Mouse (Mus musculus): ENCODE measurements around the gene Rs1.
"Not testable (repeated sequence)": the region's sequence is repeated elsewhere in the genome, so short reads cannot be mapped to it uniquely, and the experiment has no call there.

The Rs1 gene

GRCm38 (mm10) chrX:160767713-160768112 is at the start of gene Rs1:
Gene Rs1, plus strand, starts transcription at chrX:160768013.
- no peak for DNase-seq (ENCODE audit: low read depth)

DNA sequence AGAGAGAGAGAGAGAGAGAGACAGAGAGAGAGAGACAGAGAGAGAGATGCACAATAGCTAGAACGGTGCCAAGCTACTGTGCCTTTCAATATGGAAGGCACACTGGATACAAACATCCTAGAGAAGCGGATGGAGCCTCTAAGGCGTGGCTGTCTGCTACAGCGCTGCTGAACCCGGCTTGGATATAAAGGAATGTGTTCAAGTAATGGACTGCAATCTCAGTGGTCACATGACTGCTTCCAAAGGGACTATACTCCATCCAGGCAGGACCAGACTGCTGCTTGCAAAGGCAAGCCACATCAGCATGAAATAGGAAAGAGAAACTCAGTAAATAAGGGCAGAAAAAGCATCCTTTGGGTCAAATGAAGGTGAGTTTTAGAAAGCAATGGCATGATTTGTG is 32.2 kb upstream of the Rs1 start, which contains the start of gene Ppef1:
Gene Ppef1, minus strand, starts transcription at position 116 of the 400 bp plus-strand sequence.
- no peak for DNase-seq (ENCODE audit: low read depth)

DNA sequence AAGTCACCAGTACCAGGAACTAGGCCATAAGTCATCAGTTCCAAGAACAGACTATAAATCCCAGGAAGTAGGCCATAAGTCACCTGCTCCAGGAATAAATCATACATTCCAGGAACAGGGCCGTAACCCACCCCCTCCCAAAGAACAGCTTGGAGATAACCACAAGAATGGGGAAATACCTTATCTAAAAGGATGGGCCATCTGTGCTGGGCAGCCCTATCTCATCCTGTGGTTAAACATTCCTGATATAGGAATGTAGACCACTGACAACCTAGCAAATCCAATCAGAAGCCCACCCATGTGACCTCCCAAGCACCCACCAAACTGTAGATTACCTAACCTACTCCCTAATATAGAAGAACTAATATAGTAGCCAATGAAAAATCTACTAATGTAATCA is 22.4 kb upstream of the Rs1 start:
- DNase-seq (ENCODE audit: low read depth): no peak

- no peak for DNase-seq (ENCODE audit: low read depth)
Measured at GRCm38 (mm10) chrX:160748653-160749052, 19.2 kb upstream of the Rs1 start.

DNA sequence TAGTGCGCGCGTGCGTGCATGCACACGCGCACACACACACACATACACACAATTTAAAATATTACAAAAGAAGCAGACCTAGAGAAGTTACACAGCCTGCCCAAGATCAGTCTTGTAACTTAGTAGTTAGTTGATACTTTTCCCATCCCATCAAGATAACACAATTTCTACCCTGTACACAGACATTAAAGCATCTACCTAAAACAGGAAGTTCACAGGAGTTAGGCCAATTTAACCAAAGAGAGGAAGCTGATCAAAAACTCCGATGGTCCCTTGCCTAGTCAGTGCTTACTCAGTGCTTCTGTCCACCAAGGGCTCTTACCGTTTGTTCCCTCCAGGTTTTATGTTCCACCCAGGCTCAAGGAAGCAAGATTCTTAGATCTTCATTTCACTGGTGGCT is 17.0 kb upstream of the Rs1 start:
- DNase-seq (ENCODE audit: low read depth): no peak

DNA sequence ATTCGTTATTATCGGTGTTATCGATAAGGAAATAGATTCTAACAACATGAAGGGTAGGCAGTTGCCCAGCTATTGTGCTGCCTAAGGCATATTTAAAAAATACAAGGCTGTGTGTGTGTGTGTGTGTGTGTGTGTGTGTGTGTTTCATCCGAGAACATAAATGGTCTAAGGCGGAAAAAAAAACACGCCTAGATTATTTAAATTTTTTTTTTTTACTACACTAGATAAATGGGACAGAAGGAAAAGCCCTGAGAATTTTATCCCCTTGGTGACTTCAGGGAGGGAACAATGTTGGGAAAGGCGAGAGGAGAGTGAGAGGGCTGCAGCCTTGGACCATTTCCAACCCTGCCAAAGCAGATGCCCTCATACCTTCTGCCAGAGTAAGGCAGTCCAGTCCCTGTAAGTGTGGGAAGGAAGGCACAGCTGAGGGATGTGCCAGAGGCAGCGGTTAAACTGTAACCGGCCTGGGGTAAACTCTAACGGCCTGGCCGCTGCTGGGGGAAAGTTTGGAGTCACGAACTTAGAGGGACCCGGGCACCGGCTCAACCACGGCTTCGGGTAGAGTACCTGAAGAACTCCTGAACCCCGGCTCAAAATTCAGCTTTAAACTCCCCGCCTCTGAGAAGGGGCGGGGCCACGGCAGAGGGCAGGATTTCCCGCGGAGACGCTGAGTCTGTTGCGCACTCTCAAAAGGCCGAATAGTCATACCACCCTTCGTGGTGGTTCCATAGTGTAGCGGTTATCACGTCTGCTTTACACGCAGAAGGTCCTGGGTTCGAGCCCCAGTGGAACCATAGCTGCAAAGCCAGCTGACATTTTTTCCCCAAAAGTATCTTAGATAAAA is 2.2 kb upstream of the Rs1 start:
- DNase-seq (ENCODE audit: low read depth): peak; percentile 57

DNA sequence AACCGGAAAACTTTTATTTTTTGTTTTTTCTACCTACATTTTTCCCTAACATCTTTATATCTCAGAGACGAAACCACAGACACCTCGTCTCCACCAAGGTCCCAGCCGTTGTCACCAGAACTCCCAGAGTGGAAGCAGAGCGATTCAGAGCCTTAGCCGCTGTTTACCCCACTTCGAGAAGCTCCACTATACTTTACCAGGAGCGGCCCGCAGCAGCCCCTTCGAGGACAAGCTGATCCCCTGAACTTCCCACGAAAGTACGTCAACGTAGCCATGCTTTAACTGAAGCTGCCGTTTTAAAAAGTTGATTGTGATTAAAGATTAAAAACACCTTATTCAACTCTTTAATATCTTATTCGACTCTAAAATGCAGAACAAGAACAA is 1.6 kb upstream of the Rs1 start:
- DNase-seq (ENCODE audit: low read depth): no peak

DNA sequence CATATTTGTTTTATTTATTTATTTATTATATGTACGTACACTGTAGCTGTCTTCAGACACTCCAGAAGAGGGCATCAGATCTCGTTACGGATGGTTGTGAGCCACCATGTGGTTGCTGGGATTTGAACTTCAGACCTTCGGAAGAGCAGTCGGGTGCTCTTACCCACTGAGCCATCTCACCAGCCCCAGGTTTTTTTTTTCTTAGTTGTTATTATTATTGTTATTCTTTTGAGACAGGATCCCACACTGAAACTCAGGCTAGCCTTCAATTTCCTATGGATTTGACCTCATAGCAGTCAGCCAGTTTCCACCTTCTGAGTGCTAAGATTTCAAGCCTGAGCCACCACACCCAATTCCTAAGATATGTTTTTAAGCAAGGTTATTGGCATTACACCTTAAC is 1.8 kb downstream of the Rs1 start:
- DNase-seq (ENCODE audit: low read depth): not testable (repeated sequence)

DNA sequence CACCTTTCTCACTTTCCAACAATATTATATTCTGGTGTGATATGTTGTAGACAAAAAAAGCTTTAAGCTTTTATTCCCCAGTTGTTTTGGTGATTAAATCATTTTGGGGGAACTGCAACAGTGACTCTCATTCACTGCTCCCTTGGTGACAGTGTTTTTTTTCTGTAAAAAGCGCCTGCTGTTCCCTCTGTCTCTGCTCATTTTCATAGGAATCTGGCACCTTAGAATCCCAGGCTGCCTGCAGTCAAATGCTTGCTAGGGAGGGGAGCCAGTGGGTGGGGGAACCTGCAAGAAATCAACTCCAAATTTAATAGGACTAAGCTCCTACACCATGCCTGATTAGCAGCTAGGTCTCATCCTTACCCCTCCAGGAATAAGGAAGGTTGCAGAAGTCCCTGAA is 5.2 kb downstream of the Rs1 start:
- no peak for DNase-seq (ENCODE audit: low read depth)

DNA sequence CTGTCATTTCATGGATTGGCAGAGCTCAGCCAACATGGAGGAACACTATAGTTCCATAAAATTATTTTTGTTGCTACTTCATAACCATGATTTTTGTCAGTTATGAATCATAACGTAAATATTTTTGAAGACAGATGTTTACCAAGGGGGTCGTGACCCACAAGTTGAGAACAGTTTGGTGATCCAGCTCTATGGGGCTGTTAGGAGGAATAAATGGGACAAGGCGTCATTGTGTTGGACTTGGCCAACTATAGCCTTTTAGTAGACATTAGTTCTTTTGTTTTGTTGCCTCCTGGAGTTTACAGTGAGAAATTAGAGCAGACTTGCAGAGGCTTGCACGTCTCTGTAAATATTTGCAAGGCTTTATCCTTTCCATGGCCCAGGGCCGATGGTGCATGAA is 14.5 kb downstream of the Rs1 start:
- peak; percentile 15 for DNase-seq (ENCODE audit: low read depth)

DNA sequence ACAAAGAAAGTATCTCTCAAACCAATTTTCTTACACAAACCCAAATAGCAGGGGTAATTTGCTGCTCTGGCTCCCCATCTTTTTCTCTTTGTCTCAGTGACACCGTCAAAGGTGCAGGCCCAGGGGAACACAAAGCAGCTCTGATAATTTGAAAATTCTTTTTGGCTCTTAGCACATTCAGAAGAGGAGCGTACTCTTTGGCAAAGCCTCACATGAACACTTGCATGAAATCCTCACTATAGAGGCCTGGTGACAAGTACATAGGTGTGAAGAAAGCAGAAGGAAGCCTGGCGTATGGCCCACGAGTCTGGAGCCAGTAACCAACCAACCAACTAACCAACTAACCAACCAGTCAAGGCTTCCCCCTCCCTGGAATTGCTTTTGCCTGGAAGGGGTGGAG is 27.1 kb downstream of the Rs1 start:
- no peak for DNase-seq (ENCODE audit: low read depth)

DNA sequence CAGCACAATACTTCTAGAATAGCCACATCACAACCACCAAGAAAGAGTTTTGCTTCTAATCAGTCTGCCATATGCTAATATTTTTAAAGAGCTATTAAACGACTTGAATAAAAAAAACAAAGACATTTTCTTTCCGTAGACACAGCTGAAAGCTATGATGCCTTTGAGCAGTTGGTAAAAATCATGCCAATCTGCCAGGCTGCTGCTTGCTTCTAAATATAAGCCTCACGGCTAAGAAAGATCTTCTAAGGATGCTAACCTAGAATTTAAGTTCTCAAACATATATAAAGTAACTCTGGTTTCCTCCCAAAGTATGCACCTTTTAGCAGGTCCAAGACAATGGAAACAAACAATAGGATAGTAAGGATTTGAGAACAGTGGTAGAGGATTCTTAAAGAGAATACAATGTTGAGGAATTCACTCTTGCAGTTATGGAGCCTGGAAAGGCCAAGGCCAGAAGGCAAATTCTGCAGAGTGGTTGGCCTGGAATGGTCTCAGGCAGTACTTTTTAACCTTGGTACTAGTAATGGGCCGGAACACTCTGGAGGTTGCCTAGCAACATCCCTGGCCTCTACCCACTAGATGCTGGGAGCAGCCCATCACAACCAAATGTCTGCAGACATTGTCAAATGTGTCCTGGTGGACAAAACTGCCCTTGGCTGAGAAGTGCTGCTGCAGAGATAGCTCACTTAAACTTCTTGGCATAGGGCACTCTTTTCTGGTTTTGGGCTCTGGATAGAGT is 36.8 kb downstream of the Rs1 start:
- no peak for DNase-seq (ENCODE audit: low read depth)

DNA sequence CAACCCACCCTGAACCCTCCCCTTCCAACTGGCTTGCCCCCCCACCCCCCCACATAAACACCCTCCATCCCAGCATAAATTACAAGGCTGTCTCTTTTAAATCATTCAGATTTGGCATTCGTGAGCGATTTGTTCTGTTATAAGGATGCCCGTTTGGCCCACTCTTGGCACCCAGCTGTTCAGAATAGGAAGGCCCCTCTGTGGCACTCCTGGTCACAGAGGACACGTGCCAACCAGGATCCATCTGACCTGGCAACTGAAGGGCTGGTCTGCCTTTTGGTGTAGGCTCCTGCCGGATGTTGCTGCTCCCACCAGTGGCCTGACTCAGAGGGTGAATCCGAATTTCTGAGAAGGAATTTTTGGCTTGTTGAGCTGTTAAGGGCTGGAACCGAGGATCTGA is 40.4 kb downstream of the Rs1 start:
- no peak for DNase-seq (ENCODE audit: low read depth)

Data from fibroblast of lung, adult 2 months (primary cell).